Mouse (Mus musculus) embryonic facial prominence, embryonic 15.5 days (tissue): Measurements from ENCODE around the gene Trip10. TPM values are rescaled to one million over a fixed set of nuclear protein-coding genes. Genes with fewer than 3 reads are reported as not detected.

Source experiments
- ATAC-seq: fragments of 200-750 bp; cut with Nextera tagmentation; 2 replicates; pipeline ENCODE4 v1.8.0; 2017; ENCODE audit warnings: low read depth, moderate TSS enrichment; ENCODE audit not compliant: insufficient number of reproducible peaks, low FRiP score, low TSS enrichment
- H3K27ac ChIP-seq: fragments of 300-500 bp; sonication (generic); replicated peaks from 2 replicates; pipeline ENCODE4 v1.5.1; 2015; ENCODE audit warnings: mild to moderate bottlenecking, inconsistent platforms
- H3K27me3 ChIP-seq: fragments of 300-500 bp; sonication (generic); 2 replicates; pipeline ENCODE4 v1.6.1; 2015; ENCODE audit warnings: inconsistent platforms
- H3K36me3 ChIP-seq: fragments of 300-500 bp; sonication (generic); 2 replicates; pipeline ENCODE4 v1.6.1; 2015; ENCODE audit warnings: mild to moderate bottlenecking, inconsistent platforms
- H3K4me1 ChIP-seq: fragments of 300-500 bp; sonication (generic); 2 replicates; pipeline ENCODE4 v1.6.1; 2015; ENCODE audit warnings: inconsistent platforms
- H3K4me2 ChIP-seq: fragments of 300-500 bp; sonication (generic); replicated peaks from 2 replicates; pipeline ENCODE4 v1.6.1; 2015; ENCODE audit warnings: mild to moderate bottlenecking, inconsistent platforms
- H3K4me3 ChIP-seq: fragments of 300-500 bp; sonication (generic); replicated peaks from 2 replicates; pipeline ENCODE4 v1.5.1; 2015; ENCODE audit warnings: mild to moderate bottlenecking, inconsistent platforms
- H3K9ac ChIP-seq: fragments of 300-500 bp; sonication (generic); 2 replicates; pipeline ENCODE4 v1.6.1; 2015; ENCODE audit warnings: inconsistent platforms
- H3K9me3 ChIP-seq: fragments of 300-500 bp; sonication (generic); replicated peaks from 2 replicates; pipeline ENCODE4 v1.6.1; 2016; ENCODE audit warnings: inconsistent platforms
- WGBS: fragments of 180-500 bp; shearing (Covaris S2); methylation state at CpG from one replicate; pipeline ENCODE4 v1.1.7; 2015; 5-methylcytosine and 5-hydroxymethylcytosine counted together
- microRNA-seq: library from miRNA; unstranded; fragments of <30 nt; microRNA quantifications from one replicate; pipeline ENCODE4, GENCODE M21; 2016; ENCODE audit warnings: borderline number of aligned reads
- polyA plus RNA-seq: library from polyadenylated mRNA; unstranded; fragments of >200 nt; fragmentation: Nextera tagmentation; extraction: Ambion mirVana; gene quantifications from 2 replicates; pipeline ENCODE4 v1.2.1, GENCODE M21; 2015

Gene Trip10
- polyA plus RNA-seq, 1 experiment from 2014 or later = 36.8 TPM

- Histone ChIP-seq H3K27ac (no peak overlapping the region), H3K4me3 (no peak overlapping the region), H3K4me2 (no peak overlapping the region), H3K36me3 (no peaks in the 10 kb centered on the region), H3K27me3 (no peaks in the 10 kb centered on the region), H3K9ac (no peak overlapping the region), H3K9me3 (no peaks in the 10 kb centered on the region), H3K4me1 (no peaks in the 10 kb centered on the region)
- WGBS = 79% methylated on average over 6 of the region's 6 CpGs
- no peak for ATAC-seq
Observed at GRCm38 (mm10) chr17:57307074-57307473, 57.8 kb downstream of the Trip10 start.

GRCm38 (mm10) chr17:57311801-57312200, 62.5 kb downstream of the Trip10 start:
- Histone ChIP-seq H3K9me3 (no peaks in the 10 kb centered on the region), H3K27ac (no peak overlapping the region), H3K9ac (no peak overlapping the region), H3K4me3 (no peak overlapping the region), H3K27me3 (no peaks in the 10 kb centered on the region), H3K36me3 (no peaks in the 10 kb centered on the region), H3K4me2 (no peak overlapping the region), H3K4me1 (no peaks in the 10 kb centered on the region)
- no peak for ATAC-seq
- WGBS = 38% methylated on average over 13 of the region's 13 CpGs

Small RNA genes within 50 kb of the gene (microRNA-seq; reads per million reads assigned to microRNA genes)
- gene Mir6978 = not detected

Other genes with a start within 250 kb of the Trip10 start
- not detected in 2 replicates for gene Pspn, start 249.4 kb upstream of the Trip10 start, polyA plus RNA-seq
- gene Gtf2f1, start 238.2 kb upstream of the Trip10 start, polyA plus RNA-seq = 64.3 and 68.2 TPM in 2 replicates
- gene Gm17949, start 238.0 kb upstream of the Trip10 start, polyA plus RNA-seq = 0.56 and 0.60 TPM in 2 replicates
- gene Khsrp, start 217.9 kb upstream of the Trip10 start, polyA plus RNA-seq = 40.7 and 41.4 TPM in 2 replicates
- gene Slc25a41, start 207.8 kb upstream of the Trip10 start, polyA plus RNA-seq = not detected in 2 replicates
- gene Crb3, start 190.3 kb upstream of the Trip10 start, polyA plus RNA-seq = 13.0 and 14.6 TPM in 2 replicates
- gene Slc25a23, start 189.6 kb upstream of the Trip10 start, polyA plus RNA-seq = 6.7 and 8.2 TPM in 2 replicates
- 2.6 and 4.9 TPM in 2 replicates for gene Dennd1c, start 170.9 kb upstream of the Trip10 start, polyA plus RNA-seq
- 6.7 and 9.7 TPM in 2 replicates for gene Tubb4a, start 161.7 kb upstream of the Trip10 start, polyA plus RNA-seq
- gene Tnfsf9, start 144.1 kb upstream of the Trip10 start, polyA plus RNA-seq = 5.8 and 6.0 TPM in 2 replicates
- gene Cd70, start 99.7 kb upstream of the Trip10 start, polyA plus RNA-seq = not detected in 2 replicates
- 0.28 TPM in 1 of 2 replicates, not detected in the other for gene Tnfsf14, start 55.3 kb upstream of the Trip10 start, polyA plus RNA-seq
- 1.0 and 1.8 TPM in 2 replicates for gene C3, start 21.3 kb upstream of the Trip10 start, polyA plus RNA-seq
- 39.4 and 41.7 TPM in 2 replicates for gene Gpr108, start 1.0 kb upstream of the Trip10 start, polyA plus RNA-seq
- 4.3 and 4.4 TPM in 2 replicates for gene Vav1, start 29.6 kb downstream of the Trip10 start, polyA plus RNA-seq
- gene Adgre1, start 109.2 kb downstream of the Trip10 start, polyA plus RNA-seq = 8.4 and 10.1 TPM in 2 replicates